Mouse (Mus musculus) olfactory bulb, adult 2 months (tissue): ENCODE measurements around the gene Tcf7.

ENCODE experiments used
- CTCF ChIP-seq: fragments of 200-500 bp; IDR thresholded peaks from 2 replicates; pipeline ENCODE4 v1.5.1; 2012; ENCODE audit warnings: low read depth, mild to moderate bottlenecking, low read length, moderate library complexity; ENCODE audit not compliant: insufficient read depth
- POLR2A ChIP-seq: fragments of 200-500 bp; IDR thresholded peaks from 2 replicates; pipeline ENCODE4 v1.6.1; 2012; ENCODE audit warnings: mild to moderate bottlenecking, low read depth, low read length, moderate library complexity; ENCODE audit not compliant: insufficient read depth

GRCm38 (mm10) chr11:52264871-52265270 is 17.9 kb downstream of the Tcf7 start:
- no peak for TF ChIP-seq CTCF
- TF ChIP-seq POLR2A = no peak
